Mouse (Mus musculus): ENCODE results near the gene Armc8. TPM values are rescaled to one million over a fixed set of nuclear protein-coding genes. Genes with fewer than 3 reads are reported as not detected.
A peak's percentile ranks its signal among the peaks of the same experiment; 100 is the strongest.
"Not testable (repeated sequence)": the region's sequence is repeated elsewhere in the genome, so short reads cannot be mapped to it uniquely, and the experiment has no call there.

Armc8 gene
- 10 to 100 TPM; 55.8 to 61.7 (median 57.5) TPM for total RNA-seq (2022)

DNA sequence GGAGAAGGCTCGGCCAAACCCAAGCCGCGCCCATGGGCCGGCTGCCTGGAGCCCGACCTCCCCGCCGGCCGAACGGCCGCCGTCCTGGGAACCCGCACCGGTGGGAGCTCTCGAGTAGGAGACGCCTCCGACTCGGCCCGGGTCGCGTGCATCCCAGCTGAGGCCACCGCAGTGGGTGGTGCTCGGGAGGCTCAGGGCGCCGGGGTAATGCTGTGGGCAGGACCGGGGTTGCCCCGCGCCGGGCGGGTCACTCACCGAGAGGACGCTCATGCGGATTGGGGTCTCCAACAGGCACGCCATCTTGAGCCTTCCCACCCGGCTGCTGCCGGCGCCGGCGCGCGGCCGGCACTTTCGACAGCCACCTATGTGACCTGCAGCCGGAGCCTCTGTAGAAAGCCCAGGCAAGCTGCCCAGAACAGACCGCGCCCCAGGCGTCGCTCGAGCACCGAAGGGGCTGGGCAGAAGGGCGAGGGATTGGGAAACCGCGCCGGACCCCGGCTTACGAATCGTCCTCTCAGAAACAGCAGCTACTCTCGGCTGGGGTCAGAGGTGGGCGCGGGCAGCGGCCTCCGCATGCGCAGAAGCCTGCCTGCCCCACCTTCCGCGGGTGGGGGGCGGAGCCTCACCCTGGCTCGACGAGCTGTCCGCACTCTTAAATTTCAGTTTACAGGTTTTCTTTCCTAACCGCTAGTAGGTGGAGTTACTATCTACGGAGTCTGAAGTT lies at the start of gene Armc8:
TSS of gene Armc8 (minus strand) at position 553 of the 724 bp plus-strand sequence.
- DNase-seq (ENCODE audit: low spot score in 2 of 2), result peak; percentile 86 to 87

DNA sequence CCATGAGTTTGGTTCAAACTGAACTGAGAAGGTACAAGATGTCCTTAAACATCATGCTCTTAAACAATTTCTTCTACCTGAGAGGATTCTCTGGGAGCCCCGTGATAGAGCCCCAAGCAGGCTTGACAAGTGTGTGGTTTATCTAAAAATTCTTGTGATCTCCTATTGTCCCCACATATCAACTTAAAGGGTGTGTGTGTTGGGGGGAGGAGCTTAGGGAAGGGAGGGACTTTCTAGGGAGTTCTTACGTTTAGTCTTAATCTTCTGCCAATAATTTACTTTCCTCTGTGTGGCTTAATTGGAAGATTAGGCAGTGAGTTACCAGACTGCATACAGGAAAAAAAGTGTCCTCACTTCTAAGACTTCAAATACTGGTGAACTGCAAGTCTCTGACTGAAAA lies 43.5 kb upstream of the Armc8 start, which contains the start of gene A4gnt:
TSS of gene A4gnt (plus strand) at position 301 of the 400 bp plus-strand sequence.
- no peak for DNase-seq (ENCODE audit: low spot score in 2 of 2)

DNA sequence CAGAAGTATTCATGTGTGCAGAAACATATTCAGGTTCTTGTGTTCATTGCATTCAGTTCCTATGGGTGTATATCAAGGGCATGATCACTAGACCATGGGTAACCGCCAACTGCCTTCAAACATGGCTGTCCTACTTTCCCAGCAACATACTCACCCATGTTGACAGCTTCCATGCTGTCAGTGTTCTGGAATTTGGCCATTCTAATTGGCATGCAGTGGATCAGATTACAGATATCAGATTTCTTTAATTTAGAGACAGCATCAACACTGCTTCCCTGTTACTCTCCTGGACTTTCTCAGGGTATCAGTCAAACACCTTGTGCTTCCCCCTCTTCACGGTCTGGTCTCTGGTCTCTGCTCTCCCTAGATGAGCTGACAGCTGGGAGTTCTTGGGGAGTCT lies 34.9 kb upstream of the Armc8 start:
- no peak for DNase-seq (ENCODE audit: low spot score in 2 of 2)

DNA sequence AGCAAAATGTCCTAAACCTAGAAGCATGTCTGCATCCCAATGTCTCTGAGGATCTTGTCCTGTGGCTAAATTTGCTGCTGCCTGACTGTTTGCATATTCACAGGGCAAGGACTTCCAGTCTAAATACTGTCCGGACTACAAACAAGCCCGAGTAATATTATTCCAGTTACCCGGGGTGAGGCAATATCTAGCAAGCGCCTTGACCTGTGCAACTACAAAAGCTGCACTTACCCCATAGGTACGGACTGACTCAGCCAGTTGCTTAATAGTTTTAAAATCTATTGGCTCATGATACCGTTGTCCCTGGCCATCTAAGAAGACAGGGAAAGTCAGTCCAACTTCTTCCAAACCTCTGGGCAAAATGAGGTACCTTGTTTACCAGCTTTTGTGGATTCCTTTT lies 30.4 kb upstream of the Armc8 start:
- DNase-seq (ENCODE audit: low spot score in 2 of 2), result not testable (repeated sequence)

DNA sequence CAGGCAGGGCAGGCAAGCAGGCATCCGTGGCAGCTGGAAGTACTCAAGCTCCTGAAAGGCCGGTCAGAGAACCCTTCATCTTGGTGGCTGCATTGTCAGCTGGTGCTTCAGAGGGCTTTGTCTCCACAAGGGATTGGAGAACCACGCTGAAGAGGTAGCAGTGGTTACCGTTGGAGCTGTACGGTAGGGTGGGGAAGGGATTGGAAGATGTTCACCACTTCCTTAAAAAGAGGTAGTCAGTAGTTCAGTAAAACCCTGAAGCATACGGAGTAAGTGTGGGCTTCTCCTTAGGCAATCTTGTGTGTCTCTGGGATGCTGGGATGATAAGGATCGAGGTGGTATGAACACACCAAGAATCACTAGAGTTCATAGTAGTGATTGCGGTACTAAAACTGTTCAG lies 22.4 kb upstream of the Armc8 start:
- DNase-seq (ENCODE audit: low spot score in 2 of 2), result no peak

DNA sequence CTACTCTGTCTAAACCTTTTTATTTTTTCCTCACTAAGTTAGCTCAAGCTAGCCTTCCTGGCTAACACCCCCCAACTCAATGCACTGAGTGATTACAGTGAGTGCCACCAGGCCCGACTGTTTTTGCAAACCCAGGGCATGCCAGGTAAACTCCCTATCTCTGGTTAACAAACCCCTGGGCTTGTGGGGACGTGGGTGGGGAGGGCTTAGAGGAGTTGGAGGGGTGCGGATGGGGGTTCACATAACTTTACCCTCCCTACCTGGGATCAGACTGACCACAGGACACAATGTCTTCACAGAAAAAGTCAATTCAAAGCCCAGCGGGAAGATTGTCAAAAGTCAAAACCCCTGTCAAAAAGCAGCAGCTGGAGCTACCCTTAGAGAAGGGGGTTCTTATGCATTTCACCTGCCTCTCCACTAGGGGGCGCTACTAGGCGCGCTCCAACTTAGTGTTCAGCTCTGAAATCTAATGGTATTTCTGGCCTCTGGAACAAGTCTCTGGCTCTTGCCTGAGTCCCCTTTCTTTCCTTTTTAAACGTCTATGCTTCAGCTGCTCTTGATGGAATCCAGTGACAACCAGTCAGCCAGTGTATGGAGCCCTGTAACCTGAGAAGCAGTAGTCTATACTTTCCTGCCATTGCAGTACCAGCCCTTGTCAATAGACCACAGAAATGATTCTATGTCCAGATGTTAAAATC lies 19.0 kb upstream of the Armc8 start:
- peak in 1 of 2 experiments; percentile 30 for DNase-seq (ENCODE audit: low spot score in 2 of 2)

DNA sequence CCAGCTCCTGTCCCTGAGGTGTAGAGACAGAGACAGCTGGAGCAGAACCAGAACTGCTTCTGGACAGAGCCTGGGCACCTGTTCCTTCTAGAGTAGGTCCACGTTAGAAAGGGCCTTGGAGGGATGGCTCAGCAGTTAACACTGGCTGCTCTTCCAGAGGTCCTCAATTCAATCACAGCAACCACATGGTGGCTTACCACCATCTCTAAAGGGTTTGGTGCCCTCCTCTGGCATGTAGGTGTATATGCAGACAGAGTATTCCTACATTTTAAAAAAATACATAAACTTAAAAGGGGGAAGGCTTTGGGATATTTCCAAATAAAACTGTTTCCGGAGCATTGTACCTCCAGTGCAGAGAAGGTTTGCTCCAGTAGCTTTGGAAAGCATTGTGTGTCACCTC lies 12.0 kb upstream of the Armc8 start:
- DNase-seq (ENCODE audit: low spot score in 2 of 2), result no peak

DNA sequence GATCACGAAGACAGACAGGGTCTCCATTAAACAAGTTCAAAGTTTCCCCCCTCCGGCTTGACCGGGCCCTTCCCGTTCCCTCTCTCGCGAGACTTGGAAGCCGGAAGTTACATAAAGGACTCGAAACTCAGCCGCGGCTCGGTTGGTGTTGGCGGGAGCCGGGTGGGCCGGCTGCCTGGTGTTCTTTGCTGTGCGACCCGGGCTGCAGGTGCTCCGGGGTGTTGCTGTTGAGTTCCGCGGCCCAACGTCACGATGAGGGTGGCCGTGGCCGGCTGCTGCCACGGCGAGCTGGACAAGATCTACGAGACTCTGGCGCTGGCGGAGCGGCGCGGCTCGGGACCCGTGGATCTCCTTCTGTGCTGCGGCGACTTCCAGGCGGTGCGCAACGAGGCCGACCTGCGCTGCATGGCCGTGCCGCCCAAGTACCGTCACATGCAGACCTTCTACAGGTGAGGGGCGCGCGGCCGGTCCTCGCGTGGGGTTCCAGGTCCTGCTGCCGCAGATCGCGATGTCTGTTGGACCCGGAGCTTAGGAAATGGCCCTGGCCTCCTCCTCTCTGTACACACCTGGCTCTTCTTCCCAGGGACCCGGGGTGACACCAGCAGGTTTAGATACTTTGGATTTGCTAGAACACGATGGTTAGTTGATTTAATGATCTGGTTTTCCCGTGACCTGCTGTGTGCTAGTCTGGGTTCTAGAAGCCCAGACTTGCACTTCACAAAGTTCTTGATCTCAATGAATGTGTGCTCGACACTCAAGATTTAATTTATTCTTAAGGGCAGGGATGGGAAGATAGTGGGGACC lies 7.2 kb upstream of the Armc8 start, which contains the start of gene Dbr1:
TSS of gene Dbr1 (plus strand) at position 123 of the 804 bp plus-strand sequence.
- peak; percentile 80 to 91 for DNase-seq (ENCODE audit: low spot score in 2 of 2)

DNA sequence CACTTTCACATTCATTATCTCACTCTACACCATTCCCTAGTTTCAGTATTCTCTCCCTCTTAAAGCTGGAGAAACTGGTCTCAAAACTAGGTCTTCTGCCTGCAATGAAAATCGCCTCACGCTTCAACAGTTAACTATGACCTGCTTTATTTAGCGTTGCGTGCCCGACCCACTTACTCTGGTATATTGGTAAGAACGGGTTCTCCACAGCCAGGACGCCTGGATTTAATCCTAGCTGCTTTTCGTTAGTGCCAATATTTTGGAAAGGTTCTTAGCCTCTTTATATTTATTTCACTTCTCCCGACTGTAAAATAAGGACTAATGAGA lies 335 bp upstream of the Armc8 start:
- DNase-seq (ENCODE audit: low spot score in 2 of 2), result no peak

DNA sequence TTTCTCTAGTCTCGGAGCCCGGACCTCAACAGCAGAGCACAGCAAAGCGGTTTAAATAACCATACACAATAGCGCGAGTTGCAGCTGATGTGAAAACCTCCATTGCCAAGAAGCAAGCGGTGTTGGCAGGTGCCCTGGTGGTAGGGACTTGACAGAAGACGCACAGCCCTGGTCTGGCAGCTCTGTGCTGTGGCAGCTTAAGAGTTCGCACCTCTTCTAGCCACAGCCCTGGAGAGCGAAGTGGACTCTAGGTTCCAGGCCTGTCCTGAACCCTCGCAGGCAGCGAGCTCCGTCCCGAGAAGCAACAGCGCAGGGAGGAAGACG lies 714 bp downstream of the Armc8 start:
- no peak for DNase-seq (ENCODE audit: low spot score in 2 of 2)

DNA sequence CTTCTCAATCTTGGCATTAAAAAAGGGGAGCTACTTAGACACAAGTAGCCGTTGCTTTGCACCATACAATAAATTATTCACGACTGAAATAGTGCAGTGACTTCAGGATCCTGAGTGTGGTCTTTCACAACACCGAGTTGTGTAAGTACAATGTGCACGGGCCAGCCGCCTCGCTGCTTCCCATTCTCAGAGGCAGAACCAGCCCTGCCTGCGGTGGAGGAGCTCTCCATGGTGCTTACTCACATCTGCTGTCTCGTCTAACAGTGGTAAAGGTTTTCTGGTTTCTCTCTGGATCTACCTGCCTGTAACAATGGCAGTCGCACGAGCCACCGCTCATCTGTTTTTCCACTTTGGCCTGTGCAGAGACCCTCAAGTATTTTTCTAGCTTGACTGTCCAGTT lies 5.0 kb downstream of the Armc8 start:
- no peak for DNase-seq (ENCODE audit: low spot score in 2 of 2)

DNA sequence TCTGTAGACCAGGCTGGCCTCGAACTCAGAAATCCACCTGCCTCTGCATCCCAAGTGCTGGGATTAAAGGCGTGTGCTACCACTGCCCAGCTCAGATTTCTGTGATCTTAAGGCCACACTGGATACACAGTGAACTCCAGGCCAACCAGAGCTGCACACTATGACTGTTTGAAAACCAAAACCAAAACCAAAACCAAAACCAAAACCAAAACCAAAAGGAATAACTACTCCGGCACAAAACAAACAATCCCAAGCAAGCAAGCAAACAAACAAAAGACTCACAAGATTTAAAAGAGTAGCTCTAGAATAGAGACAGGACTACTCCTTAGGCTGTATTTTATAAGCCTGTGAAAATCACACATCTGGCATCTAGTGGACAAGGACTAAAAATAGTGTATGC lies 8.3 kb downstream of the Armc8 start:
- DNase-seq (ENCODE audit: low spot score in 2 of 2), result no peak

DNA sequence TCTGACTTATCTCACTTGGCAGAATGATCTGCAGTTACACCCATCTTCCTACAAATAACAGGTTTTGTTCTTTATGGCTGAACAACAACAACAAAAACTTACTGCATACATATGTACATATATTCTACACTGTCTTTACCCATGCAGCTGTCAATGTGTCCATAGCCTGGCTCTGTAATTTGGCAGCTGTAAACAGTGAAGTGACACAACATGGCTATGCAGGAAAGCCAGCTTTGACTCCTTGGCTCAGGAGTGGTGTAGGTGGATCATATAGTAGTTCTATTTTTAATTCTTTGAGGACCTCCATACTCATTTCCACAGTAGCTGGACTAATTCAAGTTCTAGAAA lies 9.2 kb downstream of the Armc8 start:
- no peak for DNase-seq (ENCODE audit: low spot score in 2 of 2)

DNA sequence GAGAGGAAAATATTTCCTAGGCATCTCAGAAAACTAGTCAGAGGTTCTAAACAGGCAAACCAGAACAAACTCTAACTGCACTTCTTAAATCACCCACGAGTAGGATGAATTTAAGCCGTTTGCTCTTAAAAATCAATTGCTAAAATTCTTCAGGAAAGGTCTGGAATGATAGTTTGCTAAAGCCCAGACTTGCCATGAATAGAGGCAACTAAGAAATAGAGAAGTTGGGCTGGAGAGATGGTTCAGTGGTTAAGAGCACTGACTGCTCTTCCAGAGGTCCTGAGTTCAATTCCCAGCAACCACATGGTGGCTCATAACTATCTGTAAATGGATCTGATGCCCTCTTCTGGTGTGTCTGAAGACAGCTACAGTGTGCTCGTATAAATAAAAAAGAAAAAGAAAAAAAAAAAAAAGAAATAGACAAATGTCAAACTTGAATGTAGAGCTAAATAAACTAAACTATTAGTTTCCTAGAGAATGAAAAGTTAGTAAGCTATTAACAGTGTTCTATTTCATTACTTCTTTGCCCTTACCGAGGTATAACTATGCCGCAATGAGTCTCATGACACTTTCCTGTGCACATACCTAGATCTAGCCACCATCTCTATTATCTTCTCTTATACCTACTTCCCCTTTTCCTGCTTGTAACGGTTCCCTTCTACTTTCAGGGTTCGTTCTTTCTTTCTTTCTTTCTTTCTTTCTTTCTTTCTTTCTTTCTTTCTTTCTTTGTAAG lies 9.7 kb downstream of the Armc8 start:
- no peak for DNase-seq (ENCODE audit: low spot score in 2 of 2)

DNA sequence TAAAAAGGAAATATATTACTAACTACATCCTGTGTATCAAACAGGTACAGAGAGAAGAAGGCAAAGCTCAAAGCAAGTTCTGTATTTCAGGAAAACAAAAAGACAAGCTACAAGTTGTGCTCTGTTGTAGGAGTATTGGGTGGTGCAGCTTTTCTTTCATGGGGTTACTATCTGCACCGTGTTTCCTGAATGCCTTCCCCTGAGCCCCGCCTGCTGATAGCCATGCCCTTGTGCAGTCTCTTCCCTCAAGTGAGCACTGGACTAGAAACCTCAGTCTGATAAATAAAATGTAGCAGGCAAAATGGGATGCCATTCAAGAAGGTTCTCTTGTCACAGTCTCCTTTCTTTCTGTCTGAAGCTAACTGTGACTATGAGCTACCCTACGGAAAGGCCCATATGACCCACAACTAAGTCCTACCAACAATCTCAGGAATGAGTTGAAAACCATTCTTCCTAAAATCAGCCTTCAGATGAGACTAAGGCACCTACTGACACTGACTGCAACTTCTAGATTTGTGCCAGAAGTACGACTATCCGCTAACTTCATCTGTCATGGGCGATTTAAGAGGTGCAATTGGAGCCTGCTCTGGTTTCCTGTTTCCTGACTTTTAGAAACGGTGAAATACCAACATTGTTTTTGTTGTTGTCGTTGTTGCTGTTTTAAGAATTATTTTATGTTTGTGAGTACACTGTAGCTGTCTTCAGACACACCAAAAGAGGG lies 11.0 kb downstream of the Armc8 start:
- no peak for DNase-seq (ENCODE audit: low spot score in 2 of 2)

DNA sequence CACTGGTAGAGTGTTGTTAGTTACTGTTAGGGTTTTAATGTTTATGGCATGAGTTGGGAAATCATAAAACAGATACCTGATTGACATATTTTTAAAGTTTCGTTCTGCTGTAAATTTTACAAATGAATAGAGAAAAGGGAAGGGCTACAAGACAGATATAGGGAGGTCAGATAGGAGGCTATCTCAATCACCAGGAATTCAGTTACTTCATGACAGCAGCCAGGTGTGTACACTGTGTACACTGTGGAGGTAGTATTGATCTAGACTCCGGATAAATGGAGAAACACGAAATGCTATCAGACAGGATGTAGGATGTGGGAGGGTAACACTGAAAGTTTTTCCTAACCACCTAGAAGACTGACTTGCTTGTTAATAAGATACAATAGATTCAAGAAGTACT lies 13.4 kb downstream of the Armc8 start:
- no peak for DNase-seq (ENCODE audit: low spot score in 2 of 2)

DNA sequence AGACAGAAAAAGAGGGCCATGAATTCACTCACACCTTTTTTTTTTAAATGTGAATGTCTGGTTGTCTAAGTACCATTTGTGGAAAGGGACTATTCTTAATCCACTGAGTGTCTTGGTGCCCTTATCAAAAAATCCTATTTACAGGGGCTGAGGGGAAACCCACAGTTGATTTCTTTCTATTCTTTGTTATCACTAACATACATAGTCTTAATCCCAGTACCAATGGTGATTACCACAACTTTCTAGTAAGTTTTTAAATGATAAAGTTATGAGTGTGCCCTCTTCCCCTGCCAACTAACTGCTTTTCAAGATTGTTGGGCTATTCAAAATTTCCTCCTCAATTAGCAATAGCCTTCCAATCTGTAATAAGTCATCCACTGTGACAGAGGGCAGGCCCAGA lies 14.6 kb downstream of the Armc8 start:
- DNase-seq (ENCODE audit: low spot score in 2 of 2), result no peak

DNA sequence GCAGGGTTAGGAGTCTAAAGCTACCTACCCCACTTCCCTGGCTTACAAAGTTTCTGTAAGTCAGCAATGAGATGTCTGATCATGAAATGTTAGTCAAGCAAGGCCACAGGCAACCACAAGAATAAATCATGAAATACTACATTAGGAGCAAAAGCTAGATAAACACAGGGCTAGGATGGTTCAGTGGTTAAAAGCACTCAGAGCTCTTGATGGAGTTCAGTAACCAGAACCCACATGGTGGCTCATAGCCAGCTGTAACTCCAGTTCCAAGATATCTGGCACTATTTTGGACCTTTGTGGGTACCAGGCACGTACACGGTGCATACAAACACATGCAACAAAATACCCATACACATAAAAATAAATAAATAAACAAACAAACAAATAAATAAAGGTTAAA lies 15.7 kb downstream of the Armc8 start:
- DNase-seq (ENCODE audit: low spot score in 2 of 2), result no peak

DNA sequence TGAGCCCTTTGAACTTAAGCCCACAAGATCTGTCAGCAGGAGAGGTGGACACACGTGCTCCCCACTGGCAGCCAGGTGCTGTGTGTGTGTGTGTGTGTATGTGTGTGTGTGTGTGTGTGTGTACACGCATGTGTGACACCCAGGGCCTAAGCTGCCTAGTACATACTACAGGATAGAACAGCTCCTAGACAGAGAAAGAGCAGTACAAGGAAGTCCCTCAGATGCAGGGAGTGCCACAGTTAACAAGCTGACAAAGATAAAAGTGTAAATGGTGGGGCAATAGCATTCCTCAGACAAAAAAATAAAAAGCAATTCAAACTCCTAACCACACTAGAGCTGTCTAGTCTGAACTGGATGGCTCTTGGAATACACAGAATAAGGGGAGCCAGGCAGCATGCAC lies 16.6 kb downstream of the Armc8 start:
- no peak for DNase-seq (ENCODE audit: low spot score in 2 of 2)

DNA sequence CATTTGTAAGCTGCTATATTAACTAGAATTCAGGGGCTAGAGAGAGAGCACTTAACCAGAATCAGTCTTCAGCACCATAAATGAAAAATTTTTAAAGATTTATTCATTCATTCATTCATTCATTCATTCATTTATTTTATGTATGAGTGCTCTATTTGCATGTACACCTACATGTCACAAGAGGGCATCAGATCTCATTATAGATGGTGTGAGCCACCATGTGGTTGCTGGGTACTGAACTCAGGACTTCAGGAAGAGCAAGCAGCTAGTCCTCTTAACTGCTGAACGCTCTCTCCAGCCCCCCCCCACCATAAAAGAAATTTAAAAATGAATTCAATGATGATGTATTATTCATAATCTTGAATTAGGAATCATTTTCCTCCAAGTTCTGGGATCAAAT lies 22.4 kb downstream of the Armc8 start:
- no peak for DNase-seq (ENCODE audit: low spot score in 2 of 2)

DNA sequence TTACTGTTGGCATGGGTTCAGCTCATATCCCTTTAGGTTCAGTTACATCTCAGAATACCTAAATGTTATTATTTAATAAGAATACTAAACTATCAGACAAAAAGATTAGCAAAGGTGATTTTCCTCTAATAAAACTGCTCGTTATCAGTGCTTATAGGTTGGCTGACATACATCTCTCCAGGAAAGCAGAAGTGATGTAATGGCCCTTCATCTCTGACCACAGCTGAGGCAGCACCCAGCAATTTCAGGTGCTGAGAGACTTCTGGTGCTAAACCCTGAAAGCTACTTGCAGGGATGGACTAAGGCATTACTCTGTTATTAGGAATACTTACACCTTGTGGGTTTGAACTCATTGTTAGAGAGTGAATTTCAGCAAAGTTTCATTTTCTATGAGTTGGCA lies 36.8 kb downstream of the Armc8 start:
- DNase-seq (ENCODE audit: low spot score in 2 of 2), result no peak
